Mouse (Mus musculus) hindbrain, postnatal 0 days (tissue): Measurements from ENCODE around the gene Stard5. TPM values are rescaled to one million over a fixed set of nuclear protein-coding genes. Genes with fewer than 3 reads are reported as not detected.

Experiments
- ATAC-seq: fragments of 200-750 bp; cut with Nextera tagmentation; 2 replicates; pipeline ENCODE4 v1.8.0; 2017; ENCODE audit warnings: mild to moderate bottlenecking, moderate TSS enrichment, moderate library complexity
- DNase-seq: peaks from one replicate; pipeline ENCODE4 v3.0.0-alpha.2; 2015; ENCODE audit warnings: low spot score
- H3K27ac ChIP-seq: fragments of 300-500 bp; sonication (generic); 2 replicates; pipeline ENCODE4 v1.5.1; 2014; ENCODE audit warnings: mild to moderate bottlenecking
- H3K27me3 ChIP-seq: fragments of 300-500 bp; sonication (generic); 2 replicates; pipeline ENCODE4 v1.6.1; 2014; ENCODE audit warnings: low read length, mixed read lengths; ENCODE audit not compliant: insufficient read depth
- H3K36me3 ChIP-seq: fragments of 300-500 bp; sonication (generic); 2 replicates; pipeline ENCODE4 v1.6.1; 2014; ENCODE audit warnings: low read length, mixed read lengths; ENCODE audit not compliant: insufficient read depth
- H3K4me1 ChIP-seq: fragments of 300-500 bp; sonication (generic); 2 replicates; pipeline ENCODE4 v1.6.1; 2014; ENCODE audit warnings: antibody characterized with exemption, low read length, mixed read lengths; ENCODE audit not compliant: insufficient read depth
- H3K4me2 ChIP-seq: fragments of 300-500 bp; sonication (generic); 2 replicates; pipeline ENCODE4 v1.6.1; 2014; ENCODE audit warnings: low read depth, mild to moderate bottlenecking, low read length, moderate library complexity, mixed read lengths
- H3K4me3 ChIP-seq: fragments of 300-500 bp; sonication (generic); 2 replicates; pipeline ENCODE4 v1.5.1; 2014; ENCODE audit warnings: low read length
- H3K9ac ChIP-seq: fragments of 300-500 bp; sonication (generic); replicated peaks from 2 replicates; pipeline ENCODE4 v1.6.1; 2014; ENCODE audit warnings: mild to moderate bottlenecking, low read length, moderate library complexity, mixed read lengths
- H3K9me3 ChIP-seq: fragments of 300-500 bp; sonication (generic); 2 replicates; pipeline ENCODE4 v1.6.1; 2016; ENCODE audit warnings: low read length, mixed read lengths
- CTCF ChIP-seq: IDR thresholded peaks from 2 replicates; pipeline ENCODE4 v1.5.1; 2016; ENCODE audit warnings: antibody characterized with exemption, control low read depth, low read depth
- WGBS: fragments of 180-500 bp; shearing (Covaris S2); extraction: QIAGEN DNeasy Blood & Tissue Kit; methylation state at CpG from one replicate; pipeline ENCODE4 v1.1.7; 2014; 5-methylcytosine and 5-hydroxymethylcytosine counted together
- polyA plus RNA-seq: library from polyadenylated mRNA; unstranded; fragments of >200 nt; fragmentation: Nextera tagmentation; extraction: Ambion mirVana; gene quantifications from 2 replicates; pipeline ENCODE4 v1.2.1, GENCODE M21; 2015
- total RNA-seq: library from RNA; depleted of rRNA; stranded (reverse); fragments of >200 nt; gene quantifications from 2 replicates; pipeline ENCODE4 v1.2.3, GENCODE M21; 2014

The Stard5 gene
- total and polyA plus RNA-seq, 2 experiments from 2014 or later = 6.6 to 7.5 TPM

DNA sequence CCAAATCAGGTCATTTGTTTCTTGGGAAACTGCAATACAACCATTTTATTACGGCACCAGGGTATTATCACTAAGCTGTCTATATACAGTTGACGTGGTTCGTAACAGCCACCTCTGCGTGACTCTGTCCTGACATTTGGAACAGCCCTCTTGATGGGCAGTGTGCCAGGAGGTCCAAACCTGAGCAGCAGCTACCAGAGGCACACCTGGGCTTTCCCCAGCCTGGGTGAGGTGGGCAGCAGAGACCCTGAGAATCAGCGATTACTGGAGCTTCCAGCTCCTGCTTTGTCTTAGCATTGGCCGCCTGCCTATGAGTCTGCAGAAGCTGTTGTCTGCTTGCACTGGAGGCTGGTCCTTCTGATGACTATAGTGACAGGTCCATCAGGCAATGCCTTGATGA lies 11.8 kb downstream of the Stard5 start:
- Histone ChIP-seq H3K4me1 (no peaks in the 10 kb centered on the region), H3K4me3 (no peak overlapping the region)

DNA sequence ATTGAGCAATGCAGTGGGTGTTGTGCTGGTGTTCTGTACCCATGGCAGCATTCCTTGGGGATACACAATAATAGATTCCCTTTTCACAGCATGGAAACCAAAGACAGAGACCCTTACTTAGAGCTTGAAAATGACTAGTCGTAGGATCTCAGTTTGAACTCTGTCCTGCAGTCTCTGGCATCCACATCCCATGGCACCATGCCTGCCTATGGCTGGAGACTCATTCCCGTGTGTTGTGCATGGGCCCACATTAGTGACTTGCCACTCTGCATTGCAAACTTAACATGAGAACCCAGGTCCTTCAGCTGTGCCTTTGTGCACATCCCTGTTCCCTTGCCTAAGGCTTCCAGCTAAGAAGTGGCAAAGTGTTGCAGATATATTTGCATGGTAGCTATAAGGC lies 13.0 kb downstream of the Stard5 start:
- DNase-seq (no peak), ATAC-seq (no peak)
- H3K4me3 ChIP-seq = no peak overlapping the region
- WGBS = 73% methylated on average over 2 of the region's 2 CpGs
- no peaks in the 10 kb centered on the region for H3K9me3 ChIP-seq
- H3K27ac ChIP-seq = no peak overlapping the region
- no peak overlapping the region for H3K4me2 ChIP-seq
- H3K9ac ChIP-seq = no peak overlapping the region
- no peak for TF ChIP-seq CTCF
- no peaks in the 10 kb centered on the region for H3K36me3 ChIP-seq
- H3K4me1 ChIP-seq = no peaks in the 10 kb centered on the region
- H3K27me3 ChIP-seq = no peaks in the 10 kb centered on the region

More for the DNA sequence above, 11.8 kb downstream of the Stard5 start:
- no peaks in the 10 kb centered on the region for H3K27me3 ChIP-seq
- TF ChIP-seq CTCF = no peak
- no peak overlapping the region for H3K27ac ChIP-seq
- no peaks in the 10 kb centered on the region for H3K36me3 ChIP-seq
- no peak overlapping the region for H3K9ac ChIP-seq
- no peak overlapping the region for H3K4me2 ChIP-seq
- WGBS = 79% methylated on average over 6 of the region's 6 CpGs
- H3K9me3 ChIP-seq = no peaks in the 10 kb centered on the region
- DNase-seq (no peak), ATAC-seq (no peak)

DNA sequence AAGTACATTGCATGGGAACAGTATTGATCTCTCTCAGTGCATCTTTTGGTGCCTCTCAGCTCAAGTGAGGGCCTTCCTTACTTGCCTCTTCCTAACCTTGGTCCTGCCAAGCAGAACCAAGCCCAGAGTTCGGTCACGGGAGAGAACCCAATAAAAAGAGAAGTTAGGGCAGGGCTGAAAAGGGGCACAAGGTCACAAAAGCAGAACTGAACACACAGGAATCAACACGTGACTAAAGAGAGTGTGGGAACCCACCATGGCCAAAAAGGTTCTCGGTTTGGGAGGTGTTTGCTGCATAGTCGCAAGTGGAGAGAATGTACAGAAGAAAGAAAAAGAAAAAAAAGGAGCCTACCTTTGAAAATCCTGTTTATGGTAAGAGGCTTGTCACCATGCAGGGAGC lies 13.7 kb downstream of the Stard5 start:
- DNase-seq = no peak
- Histone ChIP-seq H3K4me2 (no peak overlapping the region), H3K4me3 (no peak overlapping the region), H3K36me3 (no peaks in the 10 kb centered on the region), H3K27me3 (no peaks in the 10 kb centered on the region), H3K4me1 (no peaks in the 10 kb centered on the region), H3K9me3 (no peaks in the 10 kb centered on the region), H3K27ac (no peak overlapping the region), H3K9ac (no peak overlapping the region)
- no peak for TF ChIP-seq CTCF
- WGBS = 84% methylated on average over 5 of the region's 5 CpGs
- ATAC-seq = no peak

DNA sequence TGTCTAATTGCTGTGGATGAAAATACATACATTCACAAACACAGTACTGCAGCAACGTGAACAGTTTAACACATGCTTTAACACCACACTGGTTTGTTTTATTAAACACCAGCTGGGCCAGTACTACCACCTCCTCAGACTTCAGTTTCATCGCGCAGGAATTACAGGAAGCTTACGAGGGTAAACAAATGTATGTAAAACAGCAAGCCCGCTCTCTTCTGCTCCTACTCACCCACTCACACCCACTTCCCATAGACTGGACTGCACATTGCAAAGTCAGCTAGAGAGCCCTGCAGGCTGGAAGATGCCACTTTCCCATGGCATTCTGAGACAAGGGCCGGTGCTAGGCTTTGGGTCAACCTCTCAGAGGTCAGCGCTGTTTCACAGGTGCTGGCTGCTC lies 17.0 kb downstream of the Stard5 start:
- Histone ChIP-seq H3K4me1 (no peaks in the 10 kb centered on the region), H3K36me3 (no peaks in the 10 kb centered on the region), H3K27me3 (no peaks in the 10 kb centered on the region), H3K27ac (no peak overlapping the region), H3K9me3 (no peaks in the 10 kb centered on the region), H3K4me2 (no peak overlapping the region), H3K9ac (no peak overlapping the region), H3K4me3 (no peak overlapping the region)
- no peak for DNase-seq
- no peak for TF ChIP-seq CTCF
- ATAC-seq = no peak
- WGBS = 77% methylated on average over 7 of the region's 7 CpGs

DNA sequence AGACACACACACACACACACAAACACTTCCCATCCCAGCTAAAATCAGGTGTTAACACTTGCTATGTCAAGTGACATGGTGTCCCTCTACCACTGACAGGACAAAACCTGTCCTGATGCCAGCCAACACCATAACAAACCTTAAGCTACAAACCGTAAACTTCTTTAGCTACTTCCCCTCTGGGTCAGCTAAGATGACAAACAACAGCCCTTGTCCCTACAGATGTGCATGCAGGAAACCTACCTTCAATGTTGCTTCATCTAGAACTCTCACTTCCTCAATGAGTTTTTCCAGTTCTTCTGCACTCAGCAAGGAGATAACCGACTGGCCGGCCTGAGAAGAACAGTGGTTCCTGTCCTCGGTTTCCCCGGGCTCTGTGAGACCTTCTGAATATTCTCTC lies 18.9 kb downstream of the Stard5 start:
- Histone ChIP-seq H3K36me3 (no peaks in the 10 kb centered on the region), H3K4me3 (no peak overlapping the region), H3K4me1 (no peaks in the 10 kb centered on the region), H3K27ac (no peak overlapping the region), H3K9ac (no peak overlapping the region), H3K4me2 (no peak overlapping the region), H3K27me3 (no peaks in the 10 kb centered on the region), H3K9me3 (no peaks in the 10 kb centered on the region)
- ATAC-seq (no peak), DNase-seq (no peak)
- no peak for TF ChIP-seq CTCF
- 95% methylated on average over 5 of the region's 5 CpGs for WGBS

DNA sequence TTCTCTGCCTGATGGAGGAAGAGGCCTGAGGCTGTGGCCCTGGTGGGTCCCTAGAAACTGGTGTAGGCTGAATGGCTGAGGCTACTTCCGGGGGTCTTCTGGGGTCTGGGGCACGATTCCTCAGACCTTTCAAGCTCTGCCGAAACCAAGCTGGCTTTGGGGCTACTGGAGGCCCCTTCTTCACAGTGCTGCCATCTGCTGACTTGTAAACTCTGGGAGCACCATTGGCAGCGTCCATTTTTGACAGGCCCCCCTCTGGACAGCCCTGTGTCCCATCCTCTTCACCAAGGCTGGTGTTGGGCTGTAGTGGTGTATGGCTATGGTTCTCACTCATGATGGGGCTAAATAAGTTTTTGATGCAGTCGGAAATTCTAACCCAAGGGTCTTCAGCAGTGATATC lies 20.7 kb downstream of the Stard5 start:
- Histone ChIP-seq H3K4me3 (no peak overlapping the region), H3K9ac (no peak overlapping the region), H3K9me3 (no peaks in the 10 kb centered on the region), H3K4me2 (no peak overlapping the region), H3K27ac (no peak overlapping the region), H3K4me1 (no peaks in the 10 kb centered on the region), H3K36me3 (no peaks in the 10 kb centered on the region), H3K27me3 (no peaks in the 10 kb centered on the region)
- TF ChIP-seq CTCF = no peak
- DNase-seq = no peak
- ATAC-seq = no peak
- WGBS = 79% methylated on average over 5 of the region's 5 CpGs

DNA sequence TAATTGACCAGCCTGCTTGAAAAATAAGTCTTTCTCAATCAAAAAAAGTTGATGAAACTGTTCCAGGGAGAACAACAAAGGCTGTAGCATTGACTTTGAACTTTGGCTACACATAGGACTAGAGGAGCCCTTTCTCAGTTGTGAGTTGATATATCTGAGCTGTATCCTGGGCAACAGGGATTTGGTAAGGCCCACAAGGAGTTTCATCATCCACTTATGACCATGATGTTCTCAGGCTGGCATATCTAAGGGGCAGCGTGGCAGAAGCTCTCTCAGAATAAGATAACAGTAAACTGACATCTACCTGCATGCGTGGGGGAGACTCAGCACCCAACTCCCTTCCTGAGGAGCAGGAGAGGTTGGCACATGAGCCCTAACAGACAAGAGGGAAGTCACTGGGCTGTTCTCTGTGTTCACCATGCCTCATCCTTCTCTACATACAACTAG lies 21.9 kb downstream of the Stard5 start:
- no peak for ATAC-seq
- no peaks in the 10 kb centered on the region for H3K36me3 ChIP-seq

More for the DNA sequence above, 21.9 kb downstream of the Stard5 start:
- Histone ChIP-seq H3K27me3 (no peaks in the 10 kb centered on the region), H3K4me1 (no peaks in the 10 kb centered on the region), H3K4me2 (no peak overlapping the region), H3K9me3 (no peaks in the 10 kb centered on the region), H3K4me3 (no peak overlapping the region), H3K9ac (no peak overlapping the region), H3K27ac (no peak overlapping the region)
- TF ChIP-seq CTCF = no peak
- DNase-seq = no peak
- 93% methylated on average over 2 of the region's 2 CpGs for WGBS
